Mouse (Mus musculus) myocyte (in vitro differentiated cells): ENCODE data around the gene Spsb2.

ENCODE experiments used
- E2F4 ChIP-seq: IDR thresholded peaks from one replicate; pipeline ENCODE4 v1.6.1; 2011; ENCODE audit warnings: mild to moderate bottlenecking, control low read depth, moderate library complexity; ENCODE audit not compliant: insufficient read depth
- MYOG ChIP-seq, 3 experiments: IDR thresholded peaks; one replicate each; pipeline ENCODE4 v1.6.1; 2011; ENCODE audit warnings: control low read depth in 2 of 3, low read depth in 2 of 3, mild to moderate bottlenecking in 2 of 3; ENCODE audit not compliant: insufficient read length in 2 of 3, control insufficient read depth in 1 of 3, insufficient read depth in 1 of 3
- POLR2A ChIP-seq: IDR thresholded peaks from one replicate; pipeline ENCODE4 v1.6.1; 2011; ENCODE audit warnings: low read depth, mild to moderate bottlenecking, control low read depth, moderate library complexity; ENCODE audit not compliant: insufficient read length
- POLR2AphosphoS2 ChIP-seq: IDR thresholded peaks from one replicate; pipeline ENCODE4 v1.6.1; 2011; ENCODE audit warnings: low read depth, control low read depth; ENCODE audit not compliant: insufficient read length
- TCF3 ChIP-seq: IDR thresholded peaks from one replicate; pipeline ENCODE4 v1.6.1; 2011; ENCODE audit warnings: low read depth, control low read depth; ENCODE audit not compliant: insufficient read length

- TF ChIP-seq POLR2A: no peak
- TF ChIP-seq E2F4: no peak
- TF ChIP-seq TCF3: no peak
- no peak for TF ChIP-seq MYOG (IDR thresholded peaks at IDR 0.05; ENCODE audit: control insufficient read depth in 1 of 3, insufficient read depth in 1 of 3, insufficient read length in 2 of 3, low read depth in 2 of 3)
- TF ChIP-seq POLR2AphosphoS2: no peak
These were observed 48.7 kb downstream of the Spsb2 start, which contains the start of gene P3h3 for GRCm38 (mm10) chr6:124856916-124857839.
